Mouse (Mus musculus): ENCODE measurements around the gene Syvn1.

DNA sequence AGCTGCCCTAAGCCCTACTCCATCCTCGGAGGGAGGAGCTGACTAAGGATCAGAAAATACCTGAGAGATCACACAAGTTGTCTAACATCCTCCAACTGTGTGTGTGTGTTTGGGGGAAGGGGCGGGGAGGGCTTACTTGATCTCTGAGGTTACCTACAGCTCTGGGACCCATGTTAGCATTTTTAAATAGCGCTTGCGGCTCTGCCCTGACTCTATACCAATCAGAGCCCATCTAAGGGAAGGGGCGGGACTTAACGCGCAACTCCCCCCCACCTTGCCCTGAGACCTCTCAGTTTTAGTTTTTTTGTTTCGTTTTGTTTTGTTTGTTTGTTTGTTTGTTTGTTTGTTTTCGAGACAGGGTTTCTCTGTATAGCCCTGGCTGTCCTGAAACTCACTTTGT, 16.9 kb upstream of the Syvn1 start:
- TF ChIP-seq CTCF (conservative IDR thresholded peaks at IDR 0.05; ENCODE audit: insufficient read depth, insufficient read length, low read depth, low read length) (no peak), POLR2A (IDR thresholded peaks at IDR 0.05; ENCODE audit: low read depth, low read length) (no peak)

Measured in kidney, adult 2 months (tissue).